Mouse (Mus musculus) right cerebral cortex, postnatal 10 days (tissue): ENCODE results near the gene Macrod1.

Experiments used
- DNase-seq, 2 experiments: peaks; one replicate each; pipeline ENCODE4 v3.0.0; 2021; ENCODE audit warnings: low spot score in 2 of 2

The Macrod1 gene

DNA sequence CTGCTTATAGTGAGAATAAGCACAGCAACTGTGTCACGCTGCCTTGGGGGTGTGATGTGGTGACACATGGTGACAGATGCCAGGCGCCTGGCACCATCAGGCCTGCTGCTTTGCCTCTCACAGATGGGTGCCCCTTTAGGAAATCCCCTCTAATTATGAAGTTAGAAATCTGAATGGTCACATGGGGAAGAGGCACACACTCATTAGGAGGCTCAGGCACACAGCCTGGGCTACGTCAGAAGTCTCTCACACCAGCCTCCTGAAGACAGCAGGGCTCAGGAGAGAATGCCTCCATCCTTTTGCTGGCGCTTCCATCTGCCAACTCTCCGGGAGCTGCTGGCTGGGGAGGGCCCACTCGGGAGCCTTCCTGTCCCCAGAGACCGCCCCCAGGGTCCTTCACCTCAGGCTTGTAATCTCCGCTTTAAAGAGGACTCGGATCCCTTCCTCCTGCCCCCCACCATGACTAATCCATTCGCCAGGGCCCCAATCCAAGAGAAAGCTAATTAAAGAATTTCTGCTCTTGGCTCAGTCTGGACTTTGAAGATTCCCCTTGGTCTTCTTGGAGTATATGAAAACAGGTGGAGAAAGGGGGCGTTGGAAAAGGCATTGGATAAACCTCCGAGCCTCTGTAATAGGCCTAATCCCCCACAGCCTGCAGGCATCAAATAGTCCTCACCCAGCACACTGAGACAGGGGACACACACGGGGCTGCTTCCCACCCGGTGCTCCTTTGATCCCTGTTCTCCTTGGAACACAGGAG is 26.6 kb downstream of the Macrod1 start:
- DNase-seq, result peak in 1 of 2 experiments; percentile 55

DNA sequence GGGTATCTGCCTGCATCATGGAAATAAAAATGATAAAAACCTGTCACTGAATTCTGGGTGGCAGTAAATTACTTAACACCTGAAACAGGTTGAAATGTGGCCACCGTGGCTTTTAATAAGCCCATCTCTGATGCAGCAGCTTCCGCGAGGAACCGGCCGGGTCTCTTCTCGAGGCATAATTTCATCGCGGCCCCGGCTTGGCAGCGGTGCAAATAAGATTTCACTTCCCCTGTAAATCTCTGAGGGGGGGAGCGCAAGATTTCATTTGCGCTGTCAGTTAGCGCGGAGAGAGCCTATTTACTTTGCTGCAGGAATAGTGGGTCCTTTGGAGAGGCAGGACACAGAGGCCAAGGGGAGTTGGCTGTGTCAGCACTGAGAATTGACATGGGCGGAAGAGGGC is 28.1 kb downstream of the Macrod1 start:
- DNase-seq, result no peak

DNA sequence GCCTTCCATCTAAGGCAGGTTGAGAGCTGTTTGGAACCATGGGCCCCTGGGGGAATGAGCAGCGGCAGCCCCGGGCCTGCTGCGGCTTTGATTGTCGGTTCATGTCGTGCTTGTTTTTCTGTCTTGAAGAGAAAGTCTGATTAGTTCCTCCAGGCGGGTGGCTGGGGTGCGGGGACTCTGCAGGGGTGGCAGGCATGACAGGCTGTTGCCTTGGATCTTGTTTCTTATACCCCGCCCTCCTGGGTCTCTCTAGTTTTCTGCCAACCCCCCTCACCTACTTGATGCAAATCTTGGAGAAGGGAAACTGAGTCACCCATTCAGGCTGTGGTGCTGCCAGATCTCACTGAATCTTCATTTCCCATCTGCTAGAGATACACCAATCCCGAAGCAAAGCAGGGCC is 31.9 kb downstream of the Macrod1 start:
- DNase-seq, result no peak

DNA sequence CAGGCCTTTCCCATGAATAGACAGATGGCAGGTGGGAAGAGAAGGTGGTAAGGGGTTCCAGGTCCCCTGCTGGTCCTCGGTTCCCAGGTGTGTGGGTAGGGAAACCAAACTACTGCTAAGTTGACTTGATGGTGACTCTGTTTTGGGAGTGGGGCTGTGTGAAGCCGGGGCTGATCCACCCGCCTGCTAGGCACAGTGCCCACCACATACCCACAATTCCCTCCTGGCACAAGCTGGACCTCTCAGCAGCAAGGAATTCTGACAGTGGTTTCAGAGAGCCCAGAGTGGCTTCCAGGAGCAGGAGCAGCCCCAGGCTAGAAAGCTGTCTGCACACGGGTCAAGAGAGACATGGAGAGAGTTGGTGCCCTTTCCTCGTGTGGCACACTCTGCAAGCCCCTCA is 32.4 kb downstream of the Macrod1 start:
- peak in 1 of 2 experiments; percentile 59 for DNase-seq

DNA sequence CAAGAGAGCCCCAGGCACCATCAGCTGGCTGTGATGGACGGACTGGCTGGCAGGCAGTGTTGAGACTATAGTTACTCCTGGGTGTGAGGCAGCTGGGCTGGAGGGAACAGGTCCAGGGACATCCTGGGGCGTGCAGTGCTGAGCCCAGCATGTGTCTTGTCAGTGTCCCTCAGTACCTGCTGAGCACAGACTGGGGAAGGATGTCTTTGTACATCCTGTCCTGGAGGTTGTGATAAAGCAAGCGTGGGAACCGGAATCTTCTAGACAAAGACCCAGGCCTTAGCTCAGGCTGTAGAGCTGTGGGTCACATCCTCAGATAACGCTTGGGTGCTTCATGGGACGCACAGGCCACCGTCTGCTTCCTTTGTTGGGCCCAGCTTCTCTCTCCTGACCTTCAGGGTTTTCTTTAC is 33.2 kb downstream of the Macrod1 start:
- no peak for DNase-seq

DNA sequence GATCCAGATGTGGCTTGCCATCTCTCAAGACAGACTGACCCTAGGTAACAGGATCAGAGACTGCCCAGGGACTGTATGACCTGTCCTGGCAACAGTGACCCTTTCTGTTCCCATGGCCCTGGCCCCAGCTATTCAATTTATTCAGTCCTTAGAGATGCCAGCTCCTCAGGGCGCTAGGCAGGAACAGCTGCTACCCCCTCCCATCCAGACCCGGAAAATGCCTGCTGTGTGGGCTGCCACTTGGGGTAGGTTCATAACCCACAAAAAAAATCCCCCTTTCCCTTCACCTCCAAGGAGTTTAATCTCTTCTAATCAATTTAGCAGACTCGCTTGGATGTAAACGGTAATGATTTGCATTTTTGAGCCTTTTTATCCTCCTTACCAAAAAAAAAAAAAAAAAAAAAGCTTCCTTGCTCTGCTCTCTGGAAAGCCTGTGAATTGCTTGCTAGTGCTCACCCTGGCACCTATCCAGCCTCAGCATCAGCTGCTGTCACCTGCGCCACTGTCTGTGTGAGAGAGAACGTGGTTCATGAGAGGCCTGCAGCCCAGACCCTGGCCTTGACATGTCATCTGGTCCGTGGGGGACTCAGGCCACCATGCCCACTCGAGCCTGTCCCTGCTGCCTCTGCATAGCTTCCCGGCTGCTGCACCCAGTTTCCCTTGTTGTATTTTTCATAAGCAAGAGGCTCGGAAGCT is 33.9 kb downstream of the Macrod1 start:
- peak; percentile 66 to 72 for DNase-seq

DNA sequence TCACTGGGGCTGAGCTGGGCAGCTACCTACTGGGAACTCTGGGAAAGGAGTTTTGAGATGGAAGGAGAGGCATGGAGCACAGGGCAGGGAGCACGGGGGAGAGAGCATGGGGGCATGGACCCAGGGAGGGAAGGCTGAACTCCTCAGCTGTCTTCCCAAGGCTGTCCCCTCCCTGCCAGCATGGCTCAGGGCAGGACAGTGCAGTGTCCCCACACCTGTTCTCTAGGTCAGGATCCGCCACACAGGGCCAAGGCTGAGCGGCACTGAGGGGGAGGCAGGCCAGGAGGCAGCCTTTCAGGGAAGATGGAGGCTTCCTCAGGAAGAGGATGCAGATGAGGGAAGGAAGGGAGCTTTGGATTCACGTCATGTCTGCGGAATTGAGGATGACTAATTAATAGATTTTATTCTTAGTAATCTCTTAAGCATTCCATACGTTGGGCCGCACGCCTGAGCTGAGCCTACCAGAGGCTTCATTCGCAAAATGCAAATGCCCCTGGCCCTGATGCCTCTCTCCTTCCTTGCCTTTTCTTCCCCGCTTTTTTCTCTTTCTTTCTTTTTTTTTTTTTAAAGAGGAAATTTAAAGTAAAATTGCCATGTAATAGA is 34.9 kb downstream of the Macrod1 start:
- DNase-seq, result no peak

DNA sequence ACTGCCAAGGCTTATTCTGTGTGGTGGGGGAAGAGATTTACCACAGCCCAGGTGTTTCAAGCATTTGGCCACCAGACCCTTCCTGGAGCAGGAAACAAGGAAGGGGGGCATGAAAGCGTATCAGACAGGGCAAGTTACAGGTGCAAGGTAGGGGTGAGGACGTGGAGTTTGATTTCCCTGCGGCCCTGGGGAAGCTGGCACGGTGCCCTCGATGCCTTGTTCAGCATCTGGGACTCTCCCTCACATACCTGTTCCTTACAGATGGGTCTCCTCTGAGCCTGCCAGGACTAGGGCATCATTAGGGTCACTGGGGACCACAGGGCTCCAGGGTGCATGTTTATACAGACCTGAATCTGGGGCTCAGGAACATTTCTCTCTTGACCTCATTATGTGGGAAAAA is 36.1 kb downstream of the Macrod1 start:
- no peak for DNase-seq

DNA sequence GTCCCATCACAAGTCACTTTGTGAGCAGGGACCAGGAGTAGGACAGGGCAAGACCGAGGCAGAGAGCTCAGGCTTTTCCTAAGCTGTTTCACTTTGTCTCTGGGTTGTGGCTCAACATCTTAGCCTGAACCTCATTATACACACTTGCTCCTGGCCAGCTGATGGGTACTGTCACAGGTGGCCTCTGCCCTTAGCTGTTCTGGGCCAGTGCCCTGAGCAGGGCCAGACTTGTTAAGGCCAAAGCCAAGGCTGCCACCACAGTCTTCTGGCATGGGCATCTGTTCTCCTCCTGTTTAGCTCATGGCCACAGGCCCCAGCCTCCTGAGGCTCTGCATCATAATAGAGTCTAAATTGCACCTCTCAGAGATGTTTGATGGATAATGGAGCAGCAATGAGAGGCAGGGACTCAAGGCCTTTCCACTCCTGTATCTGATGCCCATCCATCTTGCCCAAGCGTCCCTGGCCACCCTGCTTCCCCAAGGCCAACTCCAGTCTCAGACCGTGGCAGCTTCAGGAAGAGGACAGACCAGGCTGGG is 43.1 kb downstream of the Macrod1 start:
- DNase-seq, result no peak

DNA sequence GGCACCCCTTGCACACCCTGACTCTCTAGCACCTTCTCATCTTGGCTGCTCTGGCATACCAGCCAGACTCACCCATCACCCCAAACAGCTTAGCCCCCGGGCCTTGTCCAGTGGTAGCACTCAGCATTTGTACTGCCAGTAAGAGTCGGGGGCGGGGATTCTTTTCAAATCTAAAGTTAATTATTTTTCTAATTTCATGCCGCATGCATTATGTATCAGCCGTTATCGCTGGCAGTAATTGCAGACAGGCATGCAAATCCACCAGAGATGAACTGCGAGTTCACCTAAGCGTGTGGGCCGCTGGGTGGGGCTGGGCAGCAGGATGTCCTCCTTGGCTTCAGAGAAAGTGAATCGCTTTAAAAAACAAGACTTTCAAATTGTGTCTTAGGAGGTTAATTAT is 45.4 kb downstream of the Macrod1 start:
- no peak for DNase-seq

DNA sequence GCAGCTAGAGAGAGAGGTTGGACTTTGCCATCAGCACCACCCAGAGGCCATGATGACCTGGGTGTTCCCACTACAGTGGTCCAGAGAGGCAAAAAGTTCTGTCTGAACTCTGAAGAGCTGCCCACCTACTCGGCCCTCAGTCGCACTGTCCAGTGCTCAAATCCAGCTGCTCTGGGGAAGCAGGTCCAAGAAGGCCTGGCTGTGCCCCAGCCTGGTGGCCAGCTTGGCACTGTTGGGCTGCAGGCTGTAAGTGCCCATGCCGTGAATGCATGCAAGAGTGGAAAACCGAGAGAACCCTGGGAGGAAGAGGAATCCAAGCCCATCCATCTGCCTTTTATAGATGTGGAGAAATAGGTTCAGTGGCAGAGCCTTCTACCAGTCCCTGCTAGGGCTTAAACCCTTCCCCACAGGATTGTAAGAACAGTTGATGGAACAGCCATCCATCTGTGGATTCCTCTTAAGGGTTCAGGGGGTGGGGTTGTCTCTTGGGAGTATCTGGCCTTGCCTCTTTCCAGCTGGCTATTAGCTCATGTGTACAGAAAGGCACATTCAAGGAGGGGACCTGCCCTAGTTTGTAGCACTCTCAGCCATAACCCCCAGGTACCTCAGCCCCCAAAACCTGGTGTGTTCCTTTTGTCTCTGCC is 46.9 kb downstream of the Macrod1 start:
- no peak for DNase-seq

DNA sequence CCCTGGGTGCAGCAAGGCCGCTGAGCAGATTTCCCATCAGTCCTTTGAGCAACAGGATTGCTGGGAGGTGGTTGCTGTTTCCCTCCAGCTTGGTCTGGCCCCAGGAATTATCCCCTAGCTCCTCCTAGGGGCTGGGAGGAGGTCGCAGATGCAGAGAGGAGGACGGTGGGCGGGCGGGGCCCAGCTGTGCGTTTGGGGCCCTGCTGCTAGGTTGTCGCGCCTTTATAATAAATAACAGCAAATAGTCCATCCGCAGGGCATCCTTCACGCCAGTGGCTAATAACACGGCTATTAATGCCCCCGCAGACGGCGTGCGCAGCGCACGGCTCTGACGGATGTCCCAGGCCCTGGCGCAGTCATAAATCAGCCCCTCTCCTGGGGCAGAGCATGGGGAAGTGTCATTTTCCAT is 47.4 kb downstream of the Macrod1 start:
- no peak for DNase-seq

DNA sequence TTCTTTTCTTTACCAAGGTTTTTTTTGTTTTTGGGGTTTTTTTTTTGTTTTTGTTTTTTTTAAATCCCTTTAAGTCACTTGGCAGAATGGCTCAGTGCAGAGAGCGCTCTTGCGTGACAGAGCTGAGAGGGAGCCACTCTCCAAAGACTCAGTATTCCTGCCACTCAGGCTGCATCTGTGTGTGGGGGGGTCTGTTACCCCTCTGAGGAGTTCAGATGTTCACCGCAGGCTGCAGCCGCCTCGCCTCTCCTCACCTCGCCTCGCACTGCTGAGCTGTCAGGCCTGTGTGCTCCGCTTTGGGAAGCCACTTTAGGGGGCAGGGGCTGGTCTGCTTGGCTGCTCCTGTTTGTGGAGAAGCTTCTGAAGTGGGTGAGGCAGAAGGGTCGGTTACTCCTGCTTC is 48.9 kb downstream of the Macrod1 start, which contains the start of gene Flrt1:
Gene Flrt1, minus strand, starts transcription at position 186 of the 400 bp plus-strand sequence.
- no peak for DNase-seq

DNA sequence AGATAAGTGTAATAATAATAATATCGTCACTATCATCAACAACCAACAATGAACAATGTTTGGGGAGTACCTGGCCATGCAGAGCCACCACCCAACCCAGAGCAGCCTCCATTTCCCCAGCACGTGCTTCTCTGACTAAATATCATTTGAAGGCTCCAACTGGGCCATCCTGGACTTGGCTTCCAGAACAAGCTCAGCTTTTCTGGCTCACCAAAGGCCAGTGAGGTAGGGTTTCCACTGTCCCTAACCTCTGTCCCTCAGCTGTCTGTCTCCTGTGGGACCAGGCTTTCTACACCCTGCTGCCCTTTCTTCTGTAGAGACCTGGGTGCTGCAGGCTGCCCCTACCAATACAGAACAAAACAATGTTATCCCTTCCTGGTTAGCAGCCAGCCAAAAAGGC is 50.0 kb downstream of the Macrod1 start:
- DNase-seq, result no peak

DNA sequence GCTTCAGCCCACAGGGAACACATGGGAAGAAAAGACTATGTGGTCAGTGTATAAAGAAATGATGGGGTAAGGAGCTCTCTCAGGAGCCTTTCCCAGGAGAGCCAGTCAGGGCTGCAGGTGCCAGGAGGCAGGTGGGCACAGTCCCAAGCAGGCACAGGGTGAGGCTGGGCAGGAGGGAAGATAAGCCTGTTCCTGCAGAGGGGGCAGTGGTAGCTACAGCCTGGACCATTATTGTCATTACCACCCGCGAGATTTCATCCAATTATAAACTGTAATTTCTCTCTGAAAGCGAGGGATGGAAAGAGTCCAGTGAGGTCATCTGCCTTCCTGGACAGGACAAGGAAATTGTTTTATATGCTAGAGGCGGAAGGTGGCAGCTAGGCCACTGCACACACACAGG is 50.6 kb downstream of the Macrod1 start:
- DNase-seq, result no peak

DNA sequence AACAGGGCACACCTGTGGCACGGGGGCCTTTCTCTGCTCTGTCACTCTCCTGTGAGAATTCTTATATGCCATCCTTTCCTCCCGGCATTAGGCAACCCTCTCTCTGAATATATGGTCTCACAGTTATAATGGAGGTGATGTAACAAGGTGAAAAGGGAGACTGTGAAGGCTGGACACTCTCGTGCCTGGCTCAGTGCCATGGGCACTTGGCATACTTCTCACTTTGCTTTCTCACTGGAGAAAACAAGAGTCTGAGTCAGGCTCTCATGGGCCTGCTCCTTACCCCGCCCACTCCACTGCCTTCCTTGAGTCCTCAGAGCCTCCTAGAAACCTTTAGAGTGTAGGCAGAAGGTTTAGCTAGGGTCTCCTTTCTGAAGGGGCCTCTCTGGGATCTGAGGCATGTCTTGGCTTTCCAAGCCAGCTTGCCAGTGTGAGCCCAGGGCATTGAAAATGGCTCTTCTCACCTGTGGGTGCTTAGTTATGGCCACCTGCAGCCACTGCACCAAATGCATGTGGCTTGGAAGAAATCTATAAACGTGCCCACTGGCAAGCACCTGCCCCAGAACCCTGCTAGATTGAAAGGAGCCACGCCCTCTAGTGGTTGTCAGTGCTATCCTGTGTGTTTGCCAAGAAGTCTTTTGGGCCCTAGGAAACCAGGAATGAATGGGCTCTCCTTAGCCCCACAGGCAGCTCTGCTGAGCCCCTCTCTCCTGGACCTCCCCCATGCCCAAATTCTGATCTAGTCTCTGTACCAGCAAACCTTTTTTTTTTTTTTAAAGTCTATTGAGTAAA is 51.7 kb downstream of the Macrod1 start:
- no peak for DNase-seq

DNA sequence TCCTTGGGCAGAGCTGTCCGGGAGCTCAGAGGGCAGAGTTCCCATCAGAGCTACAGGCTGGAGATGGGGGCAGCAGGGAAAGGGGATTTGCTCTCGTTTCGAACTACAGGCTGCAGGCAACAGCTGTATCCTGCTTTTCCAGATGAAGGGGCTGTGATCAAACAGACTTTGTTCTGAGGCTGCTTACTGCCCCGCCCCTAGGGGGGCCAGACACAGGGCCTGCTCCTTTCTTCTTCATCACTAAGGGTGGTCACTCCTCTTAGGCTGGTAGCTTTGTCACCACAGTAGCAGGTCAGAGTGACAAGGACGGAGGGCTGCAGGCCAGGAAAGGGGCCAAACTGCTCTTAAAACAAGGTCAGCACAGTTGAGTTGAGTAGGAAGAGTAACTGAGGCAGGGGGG is 53.5 kb downstream of the Macrod1 start:
- no peak for DNase-seq

DNA sequence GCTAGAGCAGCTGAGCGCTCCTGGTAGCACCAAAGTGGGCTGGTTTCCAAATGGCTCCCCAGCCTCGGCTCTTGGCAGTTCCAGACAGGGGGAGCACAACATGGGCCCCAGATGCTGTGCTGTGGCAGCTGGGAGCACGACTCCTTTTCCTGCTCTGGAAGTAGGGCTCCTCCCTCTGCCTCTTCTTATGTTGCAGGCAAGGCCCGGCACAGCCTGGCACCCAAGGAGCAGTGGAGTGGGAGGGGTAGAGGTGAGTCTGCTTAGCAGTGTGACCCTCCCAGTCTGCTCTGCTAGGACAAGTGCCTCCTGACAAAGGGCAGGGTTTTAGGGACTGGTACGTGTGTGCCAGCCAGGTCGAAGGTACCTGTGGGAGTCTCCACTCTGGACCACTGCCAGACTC is 54.3 kb downstream of the Macrod1 start:
- no peak for DNase-seq

DNA sequence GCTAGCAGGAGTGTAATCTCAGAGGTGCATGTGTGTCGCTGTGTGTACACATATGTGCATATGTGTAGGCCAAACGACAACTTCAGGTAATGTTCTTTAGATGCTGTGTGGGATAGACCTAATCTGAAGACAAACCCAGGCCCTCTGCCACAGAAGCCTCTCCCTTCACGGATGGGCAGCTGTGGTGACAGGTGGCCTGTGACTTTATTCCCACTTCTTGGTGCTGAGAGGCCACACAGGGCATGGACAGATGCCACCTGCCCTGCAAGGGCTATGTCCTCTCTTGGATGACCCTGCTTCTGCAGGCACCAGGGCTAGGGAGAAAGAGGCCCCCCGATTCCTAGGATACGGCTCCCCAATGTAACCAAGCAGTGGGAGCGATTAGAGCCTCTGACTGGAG is 54.7 kb downstream of the Macrod1 start:
- DNase-seq, result no peak

DNA sequence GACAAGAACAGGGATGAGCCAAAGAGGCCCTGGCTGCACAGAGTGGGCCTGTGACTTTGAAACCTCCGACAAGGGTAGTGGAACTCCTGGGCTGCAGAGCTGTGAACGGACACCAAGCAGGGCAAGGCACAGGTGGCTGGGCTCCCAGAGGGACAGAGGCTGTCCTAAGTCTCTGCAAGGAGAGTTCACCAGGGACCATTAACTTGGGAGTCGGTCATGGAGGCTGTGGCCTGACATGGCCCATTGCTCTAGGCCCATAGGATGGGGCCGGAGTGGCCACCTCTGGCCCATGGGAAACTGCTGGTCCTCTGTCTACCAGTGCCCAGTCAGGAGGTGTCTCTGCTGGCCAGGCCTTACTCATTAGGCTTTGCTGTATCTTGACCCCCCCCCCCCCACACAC is 55.1 kb downstream of the Macrod1 start:
- no peak for DNase-seq

DNA sequence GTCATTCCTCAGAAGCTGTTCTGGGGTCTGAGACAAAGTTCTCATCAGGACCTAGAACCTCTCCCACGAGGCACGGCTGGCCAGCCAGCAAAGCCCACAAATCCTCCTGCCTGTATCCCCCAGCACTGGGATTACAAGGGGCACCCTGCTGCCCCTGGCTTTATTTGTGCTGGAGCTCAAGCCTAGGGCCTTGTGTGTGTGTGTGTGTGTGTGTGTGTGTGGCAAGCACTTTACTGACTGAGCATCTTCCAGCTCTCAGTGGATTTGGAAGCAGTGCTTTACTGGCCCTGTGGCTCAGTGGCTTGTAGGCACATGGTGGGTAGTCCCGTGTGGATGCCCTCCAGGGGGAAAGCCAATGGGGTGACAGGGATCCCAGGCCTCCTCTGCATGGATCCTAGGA is 56.0 kb downstream of the Macrod1 start:
- DNase-seq, result no peak
